Mouse (Mus musculus): ENCODE data around the gene Pth2. TPM values are rescaled to one million over a fixed set of nuclear protein-coding genes. Genes with fewer than 3 reads are reported as not detected.

The Pth2 gene
- polyA plus RNA-seq, 1 experiment from 2014 or later = not detected

DNA sequence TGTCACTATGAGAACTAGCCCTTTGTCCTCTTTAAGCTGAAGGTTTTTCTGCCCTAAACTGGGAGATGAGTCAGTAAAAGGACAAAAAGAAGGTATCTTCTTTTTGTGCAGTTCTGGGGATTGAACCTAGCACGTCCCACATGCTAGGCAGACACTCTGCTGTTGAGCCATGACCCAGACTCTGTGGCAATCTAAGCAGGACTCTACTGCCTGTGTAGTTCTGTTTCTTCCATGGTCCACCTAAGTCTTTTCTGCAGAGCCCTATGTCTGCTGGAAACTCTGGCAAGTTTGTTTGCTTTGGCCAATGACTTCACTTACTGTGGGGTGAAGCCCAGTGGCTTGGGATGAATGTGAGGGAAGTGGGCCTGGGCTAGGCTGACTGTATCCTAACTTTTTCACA is 42.4 kb upstream of the Pth2 start:
- H3K4me2 ChIP-seq = peak overlapping the region; percentile 0
- H3K27ac ChIP-seq (ENCODE audit: low read depth, low read length) = peak overlapping the region; percentile 74; the same call in 1 of the 2 replicates
- WGBS (ENCODE audit: insufficient replicate concordance) = 65% methylated on average over 1 of the region's 1 CpGs
- no peak overlapping the region; the same call in 1 of the 2 replicates for H3K9ac ChIP-seq (ENCODE audit: low read depth, low read length)
- H3K27me3 ChIP-seq (ENCODE audit: control insufficient read depth, insufficient read depth, low read length) = peaks cover 4% of the 10 kb centered on the region; the same call in 1 of the 2 replicates
- H3K4me3 ChIP-seq (ENCODE audit: low read depth, low read length) = no peak overlapping the region
- no peak for ATAC-seq (replicated peaks; ENCODE audit: insufficient number of reproducible peaks, low FRiP score, low TSS enrichment)
- H3K4me1 ChIP-seq (ENCODE audit: control insufficient read depth, insufficient read depth, low read length) = peaks cover 8% of the 10 kb centered on the region
- H3K36me3 ChIP-seq (ENCODE audit: control insufficient read depth, insufficient read depth, low read length) = no peaks in the 10 kb centered on the region; the same call in 1 of the 2 replicates
- no peaks in the 10 kb centered on the region for H3K9me3 ChIP-seq (replicated peaks; ENCODE audit: control insufficient read depth, low read length)

DNA sequence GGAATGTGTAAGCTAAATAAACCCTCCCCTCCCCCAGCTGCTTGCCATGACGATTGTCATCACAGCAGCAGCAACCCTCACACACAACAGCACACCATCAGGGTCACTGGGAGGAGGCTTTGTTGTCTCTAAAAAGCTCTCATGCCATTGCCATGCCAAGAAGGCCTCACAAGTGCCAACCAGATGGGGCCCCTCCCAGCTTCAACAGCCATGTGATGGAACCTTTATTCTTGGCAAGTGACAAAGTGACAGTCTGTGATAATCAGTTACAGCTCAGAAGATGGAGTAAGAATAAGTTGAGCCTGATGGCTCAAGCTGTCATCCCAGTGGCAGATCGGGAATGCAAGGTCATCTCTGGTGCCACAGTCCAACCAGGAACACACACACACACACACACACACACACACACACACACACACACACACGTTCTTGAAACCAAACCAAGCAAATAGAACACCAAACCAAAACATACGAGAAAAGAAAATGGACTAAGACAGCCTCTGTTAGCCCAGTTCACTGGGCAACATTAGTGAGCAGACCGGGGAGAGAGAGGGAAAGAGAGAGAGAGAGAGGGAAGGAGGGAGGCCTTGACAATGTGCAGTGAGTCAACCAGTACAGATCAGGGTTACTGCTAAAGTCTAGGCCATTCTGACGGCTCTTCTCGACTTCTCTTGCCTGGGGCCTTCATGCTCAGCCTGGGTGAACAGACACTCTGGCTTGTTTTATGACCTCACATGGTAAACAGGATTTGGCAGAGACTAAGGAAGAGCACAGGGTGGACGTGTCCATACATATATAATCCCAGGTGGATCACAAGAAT is 40.7 kb upstream of the Pth2 start:
- peaks cover 8% of the 10 kb centered on the region for H3K4me1 ChIP-seq (ENCODE audit: control insufficient read depth, insufficient read depth, low read length)
- H3K4me2 ChIP-seq = no peak overlapping the region
- no peaks in the 10 kb centered on the region; the same call in none of the 2 replicates for H3K36me3 ChIP-seq (ENCODE audit: control insufficient read depth, insufficient read depth, low read length)
- no peak overlapping the region for H3K27ac ChIP-seq (ENCODE audit: low read depth, low read length)
- H3K4me3 ChIP-seq (ENCODE audit: low read depth, low read length) = no peak overlapping the region
- H3K9ac ChIP-seq (ENCODE audit: low read depth, low read length) = no peak overlapping the region
- peaks cover 4% of the 10 kb centered on the region; the same call in 1 of the 2 replicates for H3K27me3 ChIP-seq (ENCODE audit: control insufficient read depth, insufficient read depth, low read length)
- ATAC-seq (replicated peaks; ENCODE audit: insufficient number of reproducible peaks, low FRiP score, low TSS enrichment) = no peak
- no peaks in the 10 kb centered on the region for H3K9me3 ChIP-seq (replicated peaks; ENCODE audit: control insufficient read depth, low read length)
- WGBS (ENCODE audit: insufficient replicate concordance) = 76% methylated on average over 8 of the region's 8 CpGs

DNA sequence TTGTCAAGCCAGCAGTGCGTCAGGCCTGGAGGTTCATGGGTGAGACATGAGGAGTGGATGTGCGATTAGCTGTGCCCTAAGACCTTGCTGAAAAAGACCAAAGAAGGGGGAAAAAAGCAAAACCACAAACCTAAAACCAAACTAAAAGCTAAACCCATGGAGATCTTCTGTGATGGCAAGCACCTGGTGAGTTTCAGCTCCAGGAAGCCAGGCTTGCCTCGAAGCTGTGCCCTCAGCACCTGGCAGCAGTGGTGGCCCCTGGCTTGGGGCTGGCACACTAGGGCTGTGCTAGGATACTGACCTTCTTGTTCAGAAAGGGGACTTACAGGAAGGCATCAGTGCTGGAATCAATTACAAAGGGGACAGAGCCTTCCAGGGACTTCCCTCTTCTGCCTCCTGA is 39.5 kb upstream of the Pth2 start:
- H3K9me3 ChIP-seq (replicated peaks; ENCODE audit: control insufficient read depth, low read length) = no peaks in the 10 kb centered on the region
- H3K4me3 ChIP-seq (ENCODE audit: low read depth, low read length) = no peak overlapping the region
- no peaks in the 10 kb centered on the region for H3K27me3 ChIP-seq (ENCODE audit: control insufficient read depth, insufficient read depth, low read length)
- WGBS (ENCODE audit: insufficient replicate concordance) = 87% methylated on average over 3 of the region's 3 CpGs
- H3K4me2 ChIP-seq = no peak overlapping the region
- H3K4me1 ChIP-seq (ENCODE audit: control insufficient read depth, insufficient read depth, low read length) = peaks cover 8% of the 10 kb centered on the region; the same call in 1 of the 2 replicates
- H3K27ac ChIP-seq (ENCODE audit: low read depth, low read length) = no peak overlapping the region
- no peak overlapping the region for H3K9ac ChIP-seq (ENCODE audit: low read depth, low read length)
- H3K36me3 ChIP-seq (ENCODE audit: control insufficient read depth, insufficient read depth, low read length) = peaks cover 3% of the 10 kb centered on the region
- ATAC-seq (replicated peaks; ENCODE audit: insufficient number of reproducible peaks, low FRiP score, low TSS enrichment) = no peak

DNA sequence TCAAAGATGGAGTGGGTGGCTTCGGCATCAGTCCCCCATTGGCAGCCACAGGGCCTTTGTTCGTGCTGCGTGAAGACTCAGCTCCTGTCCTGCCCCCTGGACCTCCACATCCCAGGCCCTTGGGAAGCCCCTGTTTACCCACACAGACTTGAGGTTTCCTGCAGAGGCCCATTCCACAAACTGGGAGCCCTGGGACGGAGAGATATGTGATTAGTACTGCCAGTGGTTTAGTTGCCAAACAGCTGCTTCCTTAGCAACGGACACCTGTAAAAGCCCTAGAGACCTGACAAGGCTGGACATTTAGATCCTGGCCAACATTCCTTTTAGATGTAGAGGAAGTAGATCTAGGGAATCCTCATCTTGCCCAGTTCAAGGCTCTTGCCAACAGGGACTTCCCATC is 38.9 kb upstream of the Pth2 start:
- Histone ChIP-seq H3K9ac (ENCODE audit: low read depth, low read length) (no peak overlapping the region), H3K4me2 (no peak overlapping the region), H3K27me3 (ENCODE audit: control insufficient read depth, insufficient read depth, low read length) (no peaks in the 10 kb centered on the region), H3K36me3 (ENCODE audit: control insufficient read depth, insufficient read depth, low read length) (peaks cover 3% of the 10 kb centered on the region), H3K27ac (ENCODE audit: low read depth, low read length) (no peak overlapping the region), H3K4me3 (ENCODE audit: low read depth, low read length) (no peak overlapping the region), H3K4me1 (ENCODE audit: control insufficient read depth, insufficient read depth, low read length) (peaks cover 8% of the 10 kb centered on the region; the same call in 1 of the 2 replicates), H3K9me3 (replicated peaks; ENCODE audit: control insufficient read depth, low read length) (no peaks in the 10 kb centered on the region)
- no peak for ATAC-seq (replicated peaks; ENCODE audit: insufficient number of reproducible peaks, low FRiP score, low TSS enrichment)
- WGBS (ENCODE audit: insufficient replicate concordance) = 87% methylated on average over 5 of the region's 5 CpGs

DNA sequence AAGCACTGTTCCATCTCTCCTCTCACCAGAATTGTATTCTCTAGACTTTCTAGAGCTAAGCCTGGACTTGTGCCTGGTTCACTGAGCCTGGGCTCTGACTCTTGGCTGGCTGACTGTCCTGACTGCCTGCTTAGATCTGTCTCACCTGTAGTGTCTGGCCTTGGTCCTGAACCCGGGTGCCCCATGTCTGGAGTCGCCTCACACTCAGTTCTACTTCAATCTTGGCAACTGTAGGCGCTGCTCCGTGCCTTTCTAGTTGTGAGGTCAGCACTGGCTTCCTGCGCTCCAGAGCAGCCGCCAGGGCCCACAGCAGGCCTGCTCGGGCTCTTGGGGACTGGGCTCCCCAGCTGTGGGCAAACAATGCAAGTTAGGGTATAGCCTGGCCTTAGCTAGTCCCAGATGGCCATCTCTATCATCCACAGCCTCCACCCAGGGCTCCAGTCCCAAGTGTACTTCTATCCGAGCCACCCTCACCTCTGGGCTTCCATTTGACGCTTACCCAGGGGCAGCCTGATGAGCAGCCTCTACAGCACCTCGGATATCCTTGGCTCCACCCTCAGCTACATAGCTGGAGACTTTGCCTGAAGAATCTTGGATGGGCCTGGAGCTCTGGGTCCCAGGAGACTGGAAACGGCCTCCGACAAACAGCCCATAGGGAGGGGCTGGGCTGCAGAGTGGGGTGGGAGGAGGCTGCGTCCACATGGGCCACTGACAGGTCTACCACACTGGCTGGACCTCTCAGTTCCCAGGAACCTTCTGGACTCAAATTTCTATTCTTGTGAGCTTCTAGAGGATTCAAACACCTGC is 36.2 kb upstream of the Pth2 start:
- Histone ChIP-seq H3K4me2 (no peak overlapping the region), H3K4me3 (ENCODE audit: low read depth, low read length) (no peak overlapping the region), H3K9me3 (replicated peaks; ENCODE audit: control insufficient read depth, low read length) (no peaks in the 10 kb centered on the region), H3K4me1 (ENCODE audit: control insufficient read depth, insufficient read depth, low read length) (0 out of 2 replicates have a peak, but pooled peaks cover 2% of the 10 kb centered on the region), H3K27ac (ENCODE audit: low read depth, low read length) (no peak overlapping the region), H3K27me3 (ENCODE audit: control insufficient read depth, insufficient read depth, low read length) (no peaks in the 10 kb centered on the region), H3K36me3 (ENCODE audit: control insufficient read depth, insufficient read depth, low read length) (peaks cover 3% of the 10 kb centered on the region), H3K9ac (ENCODE audit: low read depth, low read length) (no peak overlapping the region)
- ATAC-seq (replicated peaks; ENCODE audit: insufficient number of reproducible peaks, low FRiP score, low TSS enrichment) = no peak
- 84% methylated on average over 13 of the region's 13 CpGs for WGBS (ENCODE audit: insufficient replicate concordance)

DNA sequence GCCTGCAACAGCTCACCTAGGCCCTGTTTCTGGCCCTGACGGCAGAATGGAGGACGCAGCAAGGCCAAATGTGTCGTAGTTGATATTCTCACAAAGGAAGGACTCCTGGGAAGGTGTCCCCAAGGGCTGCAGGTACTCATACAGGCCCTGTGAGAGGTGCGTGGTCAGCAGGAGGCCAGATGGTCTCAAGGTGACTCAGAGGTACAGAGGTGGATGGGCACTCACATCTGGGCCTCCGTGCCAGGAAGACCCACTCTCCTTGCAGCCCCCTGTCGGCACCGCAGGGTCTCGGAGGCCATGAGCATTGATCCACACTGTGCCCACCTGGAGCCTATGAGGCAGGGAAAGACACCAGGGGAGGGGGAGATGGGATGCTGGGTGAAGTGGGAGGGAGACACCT is 35.3 kb upstream of the Pth2 start:
- no peak for ATAC-seq (replicated peaks; ENCODE audit: insufficient number of reproducible peaks, low FRiP score, low TSS enrichment)
- no peak overlapping the region for H3K4me2 ChIP-seq
- 93% methylated on average over 8 of the region's 8 CpGs for WGBS (ENCODE audit: insufficient replicate concordance)
- H3K9ac ChIP-seq (ENCODE audit: low read depth, low read length) = no peak overlapping the region
- H3K4me1 ChIP-seq (ENCODE audit: control insufficient read depth, insufficient read depth, low read length) = peaks cover under 1% of the 10 kb centered on the region; the same call in 1 of the 2 replicates
- H3K4me3 ChIP-seq (ENCODE audit: low read depth, low read length) = no peak overlapping the region
- no peaks in the 10 kb centered on the region for H3K27me3 ChIP-seq (ENCODE audit: control insufficient read depth, insufficient read depth, low read length)
- peaks cover 3% of the 10 kb centered on the region for H3K36me3 ChIP-seq (ENCODE audit: control insufficient read depth, insufficient read depth, low read length)
- H3K27ac ChIP-seq (ENCODE audit: low read depth, low read length) = no peak overlapping the region
- no peaks in the 10 kb centered on the region for H3K9me3 ChIP-seq (replicated peaks; ENCODE audit: control insufficient read depth, low read length)

DNA sequence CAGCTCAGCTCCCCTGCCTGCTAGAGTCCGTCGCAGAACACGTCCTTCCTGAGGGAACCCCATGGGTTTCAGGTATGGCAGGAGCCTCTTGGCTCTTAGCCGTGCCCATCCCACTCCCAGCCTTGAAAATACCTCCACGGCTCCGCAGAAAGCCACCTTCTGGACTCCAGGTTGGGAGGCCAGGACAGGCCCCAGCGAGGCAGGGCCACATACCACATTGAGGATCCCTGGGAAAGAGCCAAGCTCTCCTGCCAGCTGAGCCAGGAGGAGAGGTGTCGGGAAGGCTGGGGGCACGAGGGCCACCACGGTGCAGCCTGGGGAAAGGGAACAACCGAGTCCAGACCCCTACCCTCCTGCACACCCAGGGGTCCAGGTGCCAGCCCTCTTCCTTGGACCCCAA is 33.5 kb upstream of the Pth2 start:
- 90% methylated on average over 11 of the region's 11 CpGs for WGBS (ENCODE audit: insufficient replicate concordance)
- Histone ChIP-seq H3K27me3 (ENCODE audit: control insufficient read depth, insufficient read depth, low read length) (no peaks in the 10 kb centered on the region), H3K4me1 (ENCODE audit: control insufficient read depth, insufficient read depth, low read length) (peaks cover 3% of the 10 kb centered on the region; the same call in 1 of the 2 replicates), H3K4me2 (no peak overlapping the region), H3K9ac (ENCODE audit: low read depth, low read length) (no peak overlapping the region), H3K9me3 (replicated peaks; ENCODE audit: control insufficient read depth, low read length) (no peaks in the 10 kb centered on the region), H3K36me3 (ENCODE audit: control insufficient read depth, insufficient read depth, low read length) (peaks cover 3% of the 10 kb centered on the region), H3K27ac (ENCODE audit: low read depth, low read length) (no peak overlapping the region), H3K4me3 (ENCODE audit: low read depth, low read length) (no peak overlapping the region)
- no peak for ATAC-seq (replicated peaks; ENCODE audit: insufficient number of reproducible peaks, low FRiP score, low TSS enrichment)

DNA sequence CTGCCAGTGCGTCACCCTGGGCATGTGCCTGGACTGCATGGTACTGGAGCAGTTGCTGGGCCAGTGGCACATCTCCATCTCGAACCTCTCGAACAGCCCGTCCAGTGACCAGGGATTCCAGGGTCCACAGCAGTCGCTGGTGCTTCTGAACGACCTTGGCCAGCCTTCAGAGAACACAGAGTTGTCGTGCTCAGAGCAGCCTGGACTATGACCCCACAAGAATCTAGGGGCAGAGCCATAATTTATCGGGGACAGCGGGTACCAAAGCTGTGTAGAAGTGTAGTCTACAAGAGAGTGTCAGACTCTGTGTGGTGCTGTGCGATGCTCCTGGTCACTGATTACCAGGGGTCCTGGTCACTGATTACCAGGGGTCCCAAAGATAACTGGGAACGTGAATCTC is 32.9 kb upstream of the Pth2 start:
- Histone ChIP-seq H3K4me2 (no peak overlapping the region), H3K27ac (ENCODE audit: low read depth, low read length) (no peak overlapping the region), H3K9ac (ENCODE audit: low read depth, low read length) (no peak overlapping the region), H3K9me3 (replicated peaks; ENCODE audit: control insufficient read depth, low read length) (no peaks in the 10 kb centered on the region), H3K36me3 (ENCODE audit: control insufficient read depth, insufficient read depth, low read length) (peaks cover 3% of the 10 kb centered on the region), H3K27me3 (ENCODE audit: control insufficient read depth, insufficient read depth, low read length) (no peaks in the 10 kb centered on the region), H3K4me1 (ENCODE audit: control insufficient read depth, insufficient read depth, low read length) (peaks cover 3% of the 10 kb centered on the region; the same call in 1 of the 2 replicates), H3K4me3 (ENCODE audit: low read depth, low read length) (no peak overlapping the region)
- WGBS (ENCODE audit: insufficient replicate concordance) = 79% methylated on average over 11 of the region's 11 CpGs
- no peak for ATAC-seq (replicated peaks; ENCODE audit: insufficient number of reproducible peaks, low FRiP score, low TSS enrichment)
